Mouse (Mus musculus) embryonic facial prominence, embryonic 11.5 days (tissue): ENCODE results near the gene Aff4. TPM values are rescaled to one million over a fixed set of nuclear protein-coding genes. Genes with fewer than 3 reads are reported as not detected.

Experiments used
- ATAC-seq: fragments of 200-750 bp; cut with Nextera tagmentation; replicated peaks from 2 replicates; pipeline ENCODE4 v1.8.0; 2017; ENCODE audit warnings: low read depth; ENCODE audit not compliant: insufficient number of reproducible peaks, low FRiP score, low TSS enrichment
- DNase-seq: peaks from one replicate; pipeline ENCODE4 v3.0.0-alpha.2; 2015; ENCODE audit warnings: low spot score
- H3K27ac ChIP-seq: fragments of 300-500 bp; sonication (generic); replicated peaks from 2 replicates; pipeline ENCODE4 v1.5.1; 2014; ENCODE audit warnings: mild to moderate bottlenecking, low read depth, low read length, control low read depth
- H3K27me3 ChIP-seq: fragments of 300-500 bp; sonication (generic); 2 replicates; pipeline ENCODE4 v1.6.1; 2014; ENCODE audit warnings: mild to moderate bottlenecking, low read length, moderate library complexity, mixed read lengths; ENCODE audit not compliant: control insufficient read depth, insufficient read depth
- H3K36me3 ChIP-seq: fragments of 300-500 bp; sonication (generic); replicated peaks from 2 replicates; pipeline ENCODE4 v1.6.1; 2014; ENCODE audit warnings: low read depth, mild to moderate bottlenecking, low read length, moderate library complexity, mixed read lengths; ENCODE audit not compliant: control insufficient read depth, insufficient read depth
- H3K4me1 ChIP-seq: fragments of 300-500 bp; sonication (generic); 2 replicates; pipeline ENCODE4 v1.6.1; 2014; ENCODE audit warnings: low read length, mixed read lengths; ENCODE audit not compliant: control insufficient read depth, insufficient read depth
- H3K4me2 ChIP-seq: fragments of 300-500 bp; sonication (generic); 2 replicates; pipeline ENCODE4 v1.6.1; 2014; ENCODE audit warnings: low read depth, mild to moderate bottlenecking, control low read depth, low read length, moderate library complexity
- H3K4me3 ChIP-seq: fragments of 300-500 bp; sonication (generic); 2 replicates; pipeline ENCODE4 v1.5.1; 2014; ENCODE audit warnings: low read depth, low read length, control low read depth
- H3K9ac ChIP-seq: fragments of 300-500 bp; sonication (generic); replicated peaks from 2 replicates; pipeline ENCODE4 v1.6.1; 2014; ENCODE audit warnings: mild to moderate bottlenecking, control low read depth, low read length
- H3K9me3 ChIP-seq: fragments of 300-500 bp; sonication (generic); replicated peaks from 2 replicates; pipeline ENCODE4 v1.6.1; 2016; ENCODE audit warnings: mild to moderate bottlenecking, low read length, inconsistent platforms, mixed read lengths; ENCODE audit not compliant: control insufficient read depth
- WGBS: fragments of 180-500 bp; shearing (Covaris S2); extraction: QIAGEN DNeasy Blood & Tissue Kit; methylation state at CpG from one replicate; pipeline ENCODE4 v1.1.7; 2014; 5-methylcytosine and 5-hydroxymethylcytosine counted together
- microRNA-seq: library from miRNA; unstranded; fragments of <30 nt; microRNA quantifications from one replicate; pipeline ENCODE4, GENCODE M21; 2016; ENCODE audit warnings: borderline number of aligned reads
- polyA plus RNA-seq: library from polyadenylated mRNA; unstranded; fragments of >200 nt; fragmentation: Nextera tagmentation; extraction: Ambion mirVana; gene quantifications from 2 replicates; pipeline ENCODE4 v1.2.1, GENCODE M21; 2014

Gene Aff4
- polyA plus RNA-seq, 1 experiment from 2014 or later: 38.5 TPM

- Histone ChIP-seq H3K27me3 (peaks cover 25% of the 10 kb centered on the region), H3K9ac (no peak within 1 kb of the TSS), H3K27ac (no peak within 1 kb of the TSS), H3K4me3 (0 out of 2 replicates have a peak within 1 kb of the TSS, but pooled peaks have one; percentile 7), H3K4me1 (no peaks in the 10 kb centered on the region), H3K4me2 (peak within 1 kb of the TSS; percentile 39), H3K36me3 (no peaks in the 10 kb centered on the region), H3K9me3 (no peaks in the 10 kb centered on the region)
- 5% methylated on average over 29 of the region's 29 CpGs for WGBS
- DNase-seq: peak; percentile 96
- peak; percentile 60; the same call in 1 of the 2 replicates for ATAC-seq
These were observed 119.5 kb downstream of the Aff4 start, which contains the start of gene Gm9837 for GRCm38 (mm10) chr11:53469968-53470695. TSS of gene Gm9837 (minus strand) at chr11:53470479.

Small RNAs within 50 kb of the gene (microRNA-seq; reads per million reads assigned to microRNA genes)
- not detected for gene Mir6920

Other genes starting within 250 kb of the Aff4 start
- gene Hspa4, start 50.4 kb upstream of the Aff4 start, polyA plus RNA-seq: 123 and 148 TPM in 2 replicates
- 27.1 and 31.4 TPM in 2 replicates for gene Zcchc10, start 26.2 kb upstream of the Aff4 start, polyA plus RNA-seq
- gene Leap2, start 72.3 kb downstream of the Aff4 start, polyA plus RNA-seq: not detected in 2 replicates
- gene Uqcrq, start 80.0 kb downstream of the Aff4 start, polyA plus RNA-seq: 520 and 550 TPM in 2 replicates
- 0.84 and 1.3 TPM in 2 replicates for gene Gdf9, start 80.2 kb downstream of the Aff4 start, polyA plus RNA-seq
- gene Gm10447, start 106.3 kb downstream of the Aff4 start, polyA plus RNA-seq: 0.14 TPM in 1 of 2 replicates, not detected in the other
- gene Shroom1, start 106.4 kb downstream of the Aff4 start, polyA plus RNA-seq: 2.3 and 3.3 TPM in 2 replicates
- not detected in 2 replicates for gene Gm9837, start 119.6 kb downstream of the Aff4 start, polyA plus RNA-seq
- gene Gm9945, start 129.3 kb downstream of the Aff4 start, polyA plus RNA-seq: not detected in 2 replicates
- gene Sowaha, start 129.4 kb downstream of the Aff4 start, polyA plus RNA-seq: 1.5 and 2.3 TPM in 2 replicates
- gene Sept8, start 168.4 kb downstream of the Aff4 start, polyA plus RNA-seq: 17.3 and 20.6 TPM in 2 replicates
- gene Kif3a, start 216.5 kb downstream of the Aff4 start, polyA plus RNA-seq: 71.6 and 86.4 TPM in 2 replicates